Mouse (Mus musculus) heart, embryonic 16.5 days (tissue): ENCODE measurements around the gene Clint1. TPM values are rescaled to one million over a fixed set of nuclear protein-coding genes. Genes with fewer than 3 reads are reported as not detected.

Experiments
- ATAC-seq: fragments of 200-750 bp; cut with Nextera tagmentation; replicated peaks from 2 replicates; pipeline ENCODE4 v1.8.0; 2017; ENCODE audit warnings: moderate number of reproducible peaks; ENCODE audit not compliant: insufficient read depth, low FRiP score; ENCODE audit errors: extremely low read depth
- H3K27ac ChIP-seq: fragments of 300-500 bp; sonication (generic); 2 replicates; pipeline ENCODE4 v1.5.1; 2014; ENCODE audit warnings: mild to moderate bottlenecking, low read length, control low read depth, moderate library complexity
- H3K27me3 ChIP-seq: fragments of 300-500 bp; sonication (generic); 2 replicates; pipeline ENCODE4 v1.6.1; 2014; ENCODE audit warnings: low read length, mixed read lengths; ENCODE audit not compliant: control insufficient read depth, insufficient read depth
- H3K36me3 ChIP-seq: fragments of 300-500 bp; sonication (generic); 2 replicates; pipeline ENCODE4 v1.6.1; 2014; ENCODE audit not compliant: control insufficient read depth, insufficient read depth
- H3K4me1 ChIP-seq: fragments of 300-500 bp; sonication (generic); 2 replicates; pipeline ENCODE4 v1.6.1; 2014; ENCODE audit warnings: low read length, mixed read lengths; ENCODE audit not compliant: control insufficient read depth, insufficient read depth
- H3K4me2 ChIP-seq: fragments of 300-500 bp; sonication (generic); 2 replicates; pipeline ENCODE4 v1.6.1; 2014; ENCODE audit warnings: low read depth, mild to moderate bottlenecking, control low read depth, low read length
- H3K4me3 ChIP-seq: fragments of 300-500 bp; sonication (generic); 2 replicates; pipeline ENCODE4 v1.5.1; 2014; ENCODE audit warnings: mild to moderate bottlenecking, control low read depth, low read length
- H3K9ac ChIP-seq: fragments of 300-500 bp; sonication (generic); 2 replicates; pipeline ENCODE4 v1.6.1; 2014; ENCODE audit warnings: low read length, control low read depth
- H3K9me3 ChIP-seq: fragments of 300-500 bp; sonication (generic); replicated peaks from 2 replicates; pipeline ENCODE4 v1.6.1; 2016; ENCODE audit warnings: low read length; ENCODE audit not compliant: control insufficient read depth
- WGBS: fragments of 180-500 bp; shearing (Covaris S2); extraction: QIAGEN DNeasy Blood & Tissue Kit; methylation state at CpG from one replicate; pipeline ENCODE4 v1.1.7; 2014; 5-methylcytosine and 5-hydroxymethylcytosine counted together
- polyA plus RNA-seq: library from polyadenylated mRNA; unstranded; fragments of >200 nt; fragmentation: Nextera tagmentation; extraction: Ambion mirVana; gene quantifications from 2 replicates; pipeline ENCODE4 v1.2.1, GENCODE M21; 2015

Clint1 gene
- polyA plus RNA-seq, 1 experiment from 2014 or later, result 56.4 TPM

DNA sequence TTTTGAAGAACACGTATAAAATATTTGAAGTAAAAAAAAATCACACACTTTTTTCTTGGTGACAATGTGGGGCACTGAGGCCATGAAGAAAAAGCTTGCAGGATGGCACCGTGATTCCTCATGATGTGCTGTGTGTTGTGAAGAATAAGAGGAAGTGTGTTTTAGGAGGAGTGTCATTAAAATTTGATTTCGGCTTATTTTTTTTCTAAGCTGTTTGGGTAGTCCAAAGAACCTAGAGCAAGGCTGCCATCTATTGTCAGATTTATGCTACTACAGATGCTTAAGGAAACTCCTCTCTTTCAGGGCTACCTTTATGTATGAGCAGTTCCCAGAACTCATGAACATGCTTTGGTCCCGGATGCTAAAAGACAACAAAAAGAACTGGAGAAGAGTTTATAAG lies 32.2 kb downstream of the Clint1 start:
- no peak overlapping the region for H3K4me3 ChIP-seq
- H3K9me3 ChIP-seq, result no peaks in the 10 kb centered on the region
- peaks cover 22% of the 10 kb centered on the region for H3K36me3 ChIP-seq
- peaks cover 32% of the 10 kb centered on the region for H3K4me1 ChIP-seq
- no peak for ATAC-seq
- H3K9ac ChIP-seq, result no peak overlapping the region
- no peak overlapping the region for H3K27ac ChIP-seq
- 41% methylated on average over 4 of the region's 4 CpGs for WGBS
- H3K27me3 ChIP-seq, result no peaks in the 10 kb centered on the region
- peak overlapping the region; percentile 44; the same call in 1 of the 2 replicates for H3K4me2 ChIP-seq

DNA sequence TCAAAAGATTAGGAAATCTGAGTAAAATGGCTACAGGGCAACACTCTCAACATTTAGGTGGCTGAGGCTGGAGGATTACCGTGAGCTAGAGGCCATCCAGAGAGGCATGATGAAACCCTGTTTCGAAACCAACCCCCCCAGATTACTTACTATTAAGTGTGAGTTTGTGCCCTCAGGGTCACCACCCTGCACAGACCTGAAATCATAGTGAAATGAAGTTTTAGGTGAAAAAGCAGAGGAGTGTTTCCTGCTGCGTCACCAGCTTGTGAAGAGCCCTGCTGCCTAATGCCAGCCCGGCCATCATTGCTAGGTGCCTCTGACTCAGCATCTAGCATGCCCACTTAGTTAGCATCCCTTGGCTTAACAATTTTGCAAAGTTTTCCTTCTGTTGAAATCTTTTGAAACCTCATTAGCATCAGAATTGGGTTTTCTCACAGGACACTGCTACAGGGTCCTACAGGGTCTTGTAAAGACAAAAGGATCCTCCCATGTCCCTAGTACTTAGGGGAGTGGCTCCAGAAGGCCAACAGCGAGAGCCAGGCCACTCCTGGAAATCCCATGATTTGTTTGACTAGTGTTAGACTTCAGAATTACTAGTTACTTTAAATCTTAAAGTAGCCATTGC lies 33.9 kb downstream of the Clint1 start:
- no peak overlapping the region for H3K4me2 ChIP-seq
- peaks cover 31% of the 10 kb centered on the region for H3K36me3 ChIP-seq
- H3K9ac ChIP-seq, result no peak overlapping the region
- no peak for ATAC-seq
- no peak overlapping the region for H3K27ac ChIP-seq
- WGBS, result 91% methylated on average over 5 of the region's 5 CpGs
- H3K27me3 ChIP-seq, result no peaks in the 10 kb centered on the region
- peaks cover 19% of the 10 kb centered on the region for H3K4me1 ChIP-seq
- no peak overlapping the region for H3K4me3 ChIP-seq
- no peaks in the 10 kb centered on the region for H3K9me3 ChIP-seq

GRCm38 (mm10) chr11:45886596-45886995 lies 34.7 kb downstream of the Clint1 start:
- 90% methylated on average over 5 of the region's 5 CpGs for WGBS
- Histone ChIP-seq H3K27ac (no peak overlapping the region), H3K36me3 (peaks cover 37% of the 10 kb centered on the region), H3K4me3 (no peak overlapping the region), H3K4me1 (peaks cover 16% of the 10 kb centered on the region), H3K4me2 (no peak overlapping the region), H3K27me3 (no peaks in the 10 kb centered on the region), H3K9ac (no peak overlapping the region), H3K9me3 (no peaks in the 10 kb centered on the region)
- ATAC-seq, result no peak

GRCm38 (mm10) chr11:45888471-45889030 lies 36.7 kb downstream of the Clint1 start:
- ATAC-seq, result no peak
- Histone ChIP-seq H3K36me3 (peaks cover 44% of the 10 kb centered on the region), H3K4me2 (no peak overlapping the region), H3K27me3 (no peaks in the 10 kb centered on the region), H3K9ac (no peak overlapping the region), H3K4me1 (peaks cover 7% of the 10 kb centered on the region), H3K9me3 (no peaks in the 10 kb centered on the region), H3K4me3 (no peak overlapping the region), H3K27ac (no peak overlapping the region)
- WGBS, result 88% methylated on average over 9 of the region's 9 CpGs

- Histone ChIP-seq H3K4me1 (peaks cover 2% of the 10 kb centered on the region; the same call in 1 of the 2 replicates), H3K9me3 (no peaks in the 10 kb centered on the region), H3K27ac (no peak overlapping the region), H3K36me3 (peaks cover 53% of the 10 kb centered on the region), H3K9ac (no peak overlapping the region), H3K27me3 (no peaks in the 10 kb centered on the region), H3K4me3 (no peak overlapping the region), H3K4me2 (no peak overlapping the region)
- ATAC-seq, result no peak
- 82% methylated on average over 3 of the region's 3 CpGs for WGBS
These were observed 38.1 kb downstream of the Clint1 start for GRCm38 (mm10) chr11:45889981-45890380.

DNA sequence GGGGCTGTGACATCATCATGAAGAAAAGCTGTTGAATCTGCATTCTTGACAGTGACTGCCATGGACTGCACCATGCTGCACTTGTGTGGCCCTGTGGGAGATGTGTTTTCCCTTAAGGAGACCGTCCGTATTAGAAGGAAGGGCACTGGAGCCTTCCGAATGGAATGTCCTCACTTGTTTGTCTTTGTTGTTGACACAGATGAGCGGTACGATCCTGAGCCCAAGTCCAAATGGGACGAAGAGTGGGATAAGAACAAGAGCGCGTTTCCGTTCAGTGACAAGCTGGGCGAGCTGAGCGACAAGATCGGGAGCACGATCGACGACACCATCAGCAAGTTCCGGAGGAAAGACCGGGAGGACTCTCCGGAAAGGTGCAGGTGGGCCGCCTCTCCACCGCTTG lies 38.6 kb downstream of the Clint1 start:
- no peaks in the 10 kb centered on the region for H3K27me3 ChIP-seq
- H3K9me3 ChIP-seq, result no peaks in the 10 kb centered on the region
- no peak overlapping the region for H3K4me2 ChIP-seq
- no peak overlapping the region for H3K9ac ChIP-seq
- WGBS, result 86% methylated on average over 20 of the region's 20 CpGs
- peaks cover 52% of the 10 kb centered on the region for H3K36me3 ChIP-seq
- peaks cover 2% of the 10 kb centered on the region; the same call in 1 of the 2 replicates for H3K4me1 ChIP-seq
- ATAC-seq, result no peak
- H3K27ac ChIP-seq, result no peak overlapping the region
- no peak overlapping the region for H3K4me3 ChIP-seq

GRCm38 (mm10) chr11:45892861-45893360 lies 41.1 kb downstream of the Clint1 start:
- Histone ChIP-seq H3K4me3 (no peak overlapping the region), H3K27ac (no peak overlapping the region), H3K4me1 (peaks cover 4% of the 10 kb centered on the region), H3K9ac (no peak overlapping the region), H3K27me3 (no peaks in the 10 kb centered on the region), H3K9me3 (no peaks in the 10 kb centered on the region), H3K36me3 (peaks cover 44% of the 10 kb centered on the region), H3K4me2 (no peak overlapping the region)
- 70% methylated on average over 5 of the region's 5 CpGs for WGBS
- ATAC-seq, result no peak

DNA sequence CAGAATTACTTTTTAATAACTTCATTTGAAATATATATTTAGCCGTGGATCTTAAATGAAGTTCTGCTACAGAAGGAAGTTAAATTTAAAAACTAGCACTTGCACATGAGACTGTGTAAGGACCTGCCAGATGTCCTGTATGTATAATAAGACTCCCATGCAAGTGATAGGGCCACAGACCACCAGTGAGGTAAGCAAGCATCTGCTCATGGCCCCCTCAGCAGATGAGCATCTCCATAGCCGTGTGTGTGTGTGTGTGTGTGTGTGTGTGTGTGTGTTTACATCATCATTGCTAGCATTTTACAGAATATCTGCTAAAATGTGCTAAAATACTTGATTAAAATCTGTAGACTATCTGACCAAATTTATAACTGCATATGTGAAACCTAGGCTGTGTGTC lies 45.5 kb downstream of the Clint1 start:
- Histone ChIP-seq H3K4me1 (peaks cover 7% of the 10 kb centered on the region), H3K27me3 (no peaks in the 10 kb centered on the region), H3K4me2 (no peak overlapping the region), H3K27ac (no peak overlapping the region), H3K9ac (no peak overlapping the region), H3K4me3 (no peak overlapping the region), H3K36me3 (peaks cover 27% of the 10 kb centered on the region), H3K9me3 (no peaks in the 10 kb centered on the region)
- 82% methylated on average over 2 of the region's 2 CpGs for WGBS
- ATAC-seq, result no peak

GRCm38 (mm10) chr11:45900233-45901015 lies 48.6 kb downstream of the Clint1 start:
- Histone ChIP-seq H3K36me3 (peaks cover 22% of the 10 kb centered on the region), H3K9ac (no peak overlapping the region), H3K4me1 (peaks cover 5% of the 10 kb centered on the region; the same call in 1 of the 2 replicates), H3K27me3 (no peaks in the 10 kb centered on the region), H3K4me3 (no peak overlapping the region), H3K4me2 (no peak overlapping the region), H3K9me3 (no peaks in the 10 kb centered on the region), H3K27ac (peak overlapping the region; percentile 47)
- peak; percentile 45; the same call in 1 of the 2 replicates for ATAC-seq
- WGBS, result 65% methylated on average over 11 of the region's 11 CpGs
